Mouse (Mus musculus): Measurements from ENCODE around the gene Sclt1. TPM values are rescaled to one million over a fixed set of nuclear protein-coding genes. Genes with fewer than 3 reads are reported as not detected.

Sclt1 gene
- polyA plus RNA-seq, 1 experiment from 2014 or later, result 8.6 TPM

DNA sequence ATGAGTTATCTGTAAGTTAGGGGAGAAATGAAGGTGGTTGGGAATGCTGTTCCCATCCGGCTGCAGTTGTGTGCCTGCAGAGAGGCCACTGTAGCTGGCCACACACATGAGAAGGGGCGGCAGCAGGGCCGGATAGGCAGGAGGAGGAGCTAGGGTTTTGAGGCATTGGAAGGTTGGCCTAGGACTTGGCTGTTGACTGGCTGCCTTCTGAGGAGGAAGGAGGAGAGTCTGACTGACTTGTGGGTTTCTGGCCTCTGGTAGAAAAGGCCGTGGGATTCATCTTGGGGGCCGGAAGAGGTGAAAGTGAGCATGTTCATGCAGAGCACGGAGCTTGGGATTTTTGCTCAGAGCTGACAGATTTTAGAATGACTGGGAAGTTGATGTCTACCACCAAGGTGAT is 154.7 kb downstream of the Sclt1 start:
- H3K27ac ChIP-seq (replicated peaks), result no peak overlapping the region
- H3K9me3 ChIP-seq (ENCODE audit: control insufficient read depth, low read length), result no peaks in the 10 kb centered on the region
- no peak overlapping the region for H3K4me2 ChIP-seq (replicated peaks; ENCODE audit: low read depth)
- no peaks in the 10 kb centered on the region for H3K36me3 ChIP-seq (ENCODE audit: control insufficient read depth, insufficient read depth, low read length)
- TF ChIP-seq EP300 (optimal IDR thresholded peaks at IDR 0.05), result no peak
- no peak for TF ChIP-seq CTCF (IDR thresholded peaks at IDR 0.05; ENCODE audit: low read depth)
- WGBS, result 66% methylated on average over 6 of the region's 6 CpGs
- no peak overlapping the region for H3K9ac ChIP-seq (ENCODE audit: low read length)
- no peaks in the 10 kb centered on the region for H3K27me3 ChIP-seq (ENCODE audit: control insufficient read depth, insufficient read depth, low read length)
- DNase-seq (ENCODE audit: low spot score) (no peak), ATAC-seq (ENCODE audit: low FRiP score, low TSS enrichment) (peak; percentile 65; the same call in 1 of the 2 replicates)
- H3K4me3 ChIP-seq (ENCODE audit: low read depth, low read length), result no peak overlapping the region
- no peaks in the 10 kb centered on the region for H3K4me1 ChIP-seq (replicated peaks; ENCODE audit: control insufficient read depth, insufficient read depth)

DNA sequence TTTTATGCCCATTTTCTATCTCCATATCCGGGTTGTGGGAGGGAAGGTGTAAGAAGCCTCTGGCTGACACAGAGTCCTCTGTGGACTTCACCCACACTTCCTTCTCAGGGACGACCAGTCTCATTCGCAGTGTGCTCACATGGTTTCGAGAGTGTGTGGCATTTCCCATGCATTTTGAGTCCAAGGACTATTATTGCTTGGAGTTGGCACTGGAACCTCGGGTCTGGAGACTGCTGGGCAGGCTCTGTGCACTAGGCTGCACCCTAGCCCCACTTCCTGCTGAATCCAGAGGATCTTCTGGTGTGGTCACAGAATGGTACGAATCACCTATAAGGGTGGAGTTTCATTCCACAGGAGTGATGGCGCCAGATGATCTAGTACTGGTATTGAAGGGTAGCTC is 155.4 kb downstream of the Sclt1 start:
- peak overlapping the region; percentile 27; the same call in 1 of the 2 replicates for H3K9ac ChIP-seq (ENCODE audit: low read length)
- no peak for DNase-seq (ENCODE audit: low spot score)
- no peak for ATAC-seq (ENCODE audit: low FRiP score, low TSS enrichment)
- no peaks in the 10 kb centered on the region for H3K9me3 ChIP-seq (ENCODE audit: control insufficient read depth, low read length)
- H3K4me3 ChIP-seq (ENCODE audit: low read depth, low read length), result no peak overlapping the region
- no peaks in the 10 kb centered on the region for H3K36me3 ChIP-seq (ENCODE audit: control insufficient read depth, insufficient read depth, low read length)
- no peaks in the 10 kb centered on the region for H3K4me1 ChIP-seq (replicated peaks; ENCODE audit: control insufficient read depth, insufficient read depth)
- WGBS, result 71% methylated on average over 7 of the region's 7 CpGs
- no peaks in the 10 kb centered on the region for H3K27me3 ChIP-seq (ENCODE audit: control insufficient read depth, insufficient read depth, low read length)
- no peak overlapping the region for H3K4me2 ChIP-seq (replicated peaks; ENCODE audit: low read depth)
- H3K27ac ChIP-seq (replicated peaks), result 0 out of 2 replicates have a peak overlapping the region, but pooled peaks have one; percentile 63
- no peak for TF ChIP-seq CTCF (IDR thresholded peaks at IDR 0.05; ENCODE audit: low read depth)
- TF ChIP-seq EP300 (optimal IDR thresholded peaks at IDR 0.05), result no peak

DNA sequence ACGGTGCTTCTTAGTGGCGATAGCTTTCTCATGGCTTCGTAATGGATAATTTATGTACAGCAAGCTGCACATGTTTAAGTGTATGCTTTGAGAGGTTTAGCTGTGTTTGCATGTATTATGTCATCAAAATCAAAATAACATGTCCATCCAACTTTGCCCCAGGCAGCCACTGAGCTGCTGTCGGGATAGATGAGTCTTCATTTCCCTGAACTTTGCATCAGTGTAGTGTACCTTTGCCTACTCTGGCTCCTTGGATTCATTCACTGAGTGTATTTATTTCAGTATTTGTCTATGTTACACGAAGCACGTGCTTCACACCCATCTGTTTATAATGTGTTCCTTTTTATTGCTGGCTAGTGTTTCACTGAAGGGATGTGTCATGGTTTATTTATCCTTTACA is 156.0 kb downstream of the Sclt1 start:
- H3K9ac ChIP-seq (ENCODE audit: low read length), result no peak overlapping the region
- DNase-seq (ENCODE audit: low spot score) (no peak), ATAC-seq (ENCODE audit: low FRiP score, low TSS enrichment) (no peak)
- H3K4me1 ChIP-seq (replicated peaks; ENCODE audit: control insufficient read depth, insufficient read depth), result no peaks in the 10 kb centered on the region
- TF ChIP-seq EP300 (optimal IDR thresholded peaks at IDR 0.05) (no peak), CTCF (IDR thresholded peaks at IDR 0.05; ENCODE audit: low read depth) (no peak)
- no peak overlapping the region for H3K4me3 ChIP-seq (ENCODE audit: low read depth, low read length)
- no peaks in the 10 kb centered on the region for H3K9me3 ChIP-seq (ENCODE audit: control insufficient read depth, low read length)
- WGBS, result 62% methylated on average over 6 of the region's 6 CpGs
- no peaks in the 10 kb centered on the region for H3K27me3 ChIP-seq (ENCODE audit: control insufficient read depth, insufficient read depth, low read length)
- H3K27ac ChIP-seq (replicated peaks), result no peak overlapping the region
- no peak overlapping the region for H3K4me2 ChIP-seq (replicated peaks; ENCODE audit: low read depth)
- no peaks in the 10 kb centered on the region for H3K36me3 ChIP-seq (ENCODE audit: control insufficient read depth, insufficient read depth, low read length)

DNA sequence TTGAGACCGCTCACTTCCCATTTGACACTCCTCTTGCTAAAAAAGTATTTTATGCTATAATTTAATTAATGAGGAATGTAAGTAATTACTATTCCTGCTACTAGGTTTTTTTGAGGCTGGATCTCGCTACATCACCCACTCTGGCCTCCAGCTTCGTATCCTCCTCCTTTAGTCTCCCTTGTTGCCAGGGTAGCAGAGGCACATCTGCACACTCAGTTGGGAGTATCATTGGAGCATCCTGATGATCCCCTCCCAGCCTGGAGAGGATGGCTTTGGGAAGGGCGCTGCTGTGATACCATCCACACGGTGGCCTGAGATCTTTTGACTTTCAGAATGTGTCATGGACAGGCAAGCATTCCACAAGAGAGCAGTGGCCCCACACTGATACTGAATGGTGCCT is 156.8 kb downstream of the Sclt1 start:
- Histone ChIP-seq H3K27me3 (ENCODE audit: control insufficient read depth, insufficient read depth, low read length) (no peaks in the 10 kb centered on the region), H3K4me3 (ENCODE audit: low read depth, low read length) (no peak overlapping the region), H3K4me1 (replicated peaks; ENCODE audit: control insufficient read depth, insufficient read depth) (no peaks in the 10 kb centered on the region), H3K9me3 (ENCODE audit: control insufficient read depth, low read length) (no peaks in the 10 kb centered on the region), H3K9ac (ENCODE audit: low read length) (no peak overlapping the region), H3K27ac (replicated peaks) (no peak overlapping the region), H3K36me3 (ENCODE audit: control insufficient read depth, insufficient read depth, low read length) (no peaks in the 10 kb centered on the region), H3K4me2 (replicated peaks; ENCODE audit: low read depth) (no peak overlapping the region)
- WGBS, result 84% methylated on average over 5 of the region's 5 CpGs
- no peak for ATAC-seq (ENCODE audit: low FRiP score, low TSS enrichment)
- DNase-seq (ENCODE audit: low spot score), result no peak
- TF ChIP-seq EP300 (optimal IDR thresholded peaks at IDR 0.05) (no peak), CTCF (IDR thresholded peaks at IDR 0.05; ENCODE audit: low read depth) (no peak)

DNA sequence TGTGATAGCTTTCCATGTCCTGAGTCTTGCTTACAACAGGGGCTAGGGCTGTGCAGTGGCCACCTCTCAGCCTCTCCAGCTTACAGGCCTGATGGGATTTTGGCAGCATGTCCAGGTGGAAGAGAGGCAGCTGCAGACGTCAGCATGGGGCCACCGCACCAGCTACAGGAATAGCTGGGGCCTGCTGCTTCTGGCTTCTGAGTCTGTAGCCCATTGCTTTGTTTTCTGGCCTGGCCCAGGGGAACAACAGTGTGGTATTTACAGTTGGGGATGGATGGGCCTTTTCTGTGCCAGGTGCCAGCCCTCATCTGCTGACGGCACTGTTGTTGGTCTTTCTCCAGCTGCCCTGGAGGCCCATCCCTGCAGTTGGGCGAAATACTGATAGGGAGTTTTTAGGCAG is 158.7 kb downstream of the Sclt1 start:
- no peaks in the 10 kb centered on the region for H3K9me3 ChIP-seq (ENCODE audit: control insufficient read depth, low read length)
- no peak overlapping the region for H3K4me3 ChIP-seq (ENCODE audit: low read depth, low read length)
- no peak for ATAC-seq (ENCODE audit: low FRiP score, low TSS enrichment)
- WGBS, result 61% methylated on average over 4 of the region's 4 CpGs
- TF ChIP-seq EP300 (optimal IDR thresholded peaks at IDR 0.05), result no peak
- no peak for TF ChIP-seq CTCF (IDR thresholded peaks at IDR 0.05; ENCODE audit: low read depth)
- no peak overlapping the region for H3K27ac ChIP-seq (replicated peaks)
- no peaks in the 10 kb centered on the region for H3K36me3 ChIP-seq (ENCODE audit: control insufficient read depth, insufficient read depth, low read length)
- H3K27me3 ChIP-seq (ENCODE audit: control insufficient read depth, insufficient read depth, low read length), result no peaks in the 10 kb centered on the region
- no peak for DNase-seq (ENCODE audit: low spot score)
- H3K4me1 ChIP-seq (replicated peaks; ENCODE audit: control insufficient read depth, insufficient read depth), result no peaks in the 10 kb centered on the region
- H3K4me2 ChIP-seq (replicated peaks; ENCODE audit: low read depth), result no peak overlapping the region
- H3K9ac ChIP-seq (ENCODE audit: low read length), result no peak overlapping the region

DNA sequence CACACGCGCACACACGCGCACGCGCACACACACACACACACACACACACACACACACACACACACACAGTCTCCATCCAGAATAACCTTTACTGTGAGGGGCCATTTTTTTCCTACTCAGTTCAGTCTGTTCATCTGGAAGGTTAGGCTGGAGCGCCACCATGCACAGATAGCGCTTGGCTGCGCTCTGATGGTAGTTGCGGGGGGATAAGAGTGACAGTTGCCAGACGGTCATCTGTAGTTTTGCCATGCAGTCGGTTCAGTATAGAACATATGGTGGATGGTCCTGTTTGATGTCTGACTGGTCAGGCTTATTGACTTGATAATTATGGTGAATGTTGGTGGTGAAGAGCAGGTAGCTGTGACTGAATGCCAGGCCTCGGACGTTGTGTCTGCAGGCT is 159.2 kb downstream of the Sclt1 start:
- Histone ChIP-seq H3K27ac (replicated peaks) (no peak overlapping the region), H3K27me3 (ENCODE audit: control insufficient read depth, insufficient read depth, low read length) (no peaks in the 10 kb centered on the region), H3K4me2 (replicated peaks; ENCODE audit: low read depth) (no peak overlapping the region), H3K4me3 (ENCODE audit: low read depth, low read length) (no peak overlapping the region), H3K9ac (ENCODE audit: low read length) (no peak overlapping the region), H3K9me3 (ENCODE audit: control insufficient read depth, low read length) (no peaks in the 10 kb centered on the region), H3K36me3 (ENCODE audit: control insufficient read depth, insufficient read depth, low read length) (no peaks in the 10 kb centered on the region), H3K4me1 (replicated peaks; ENCODE audit: control insufficient read depth, insufficient read depth) (no peaks in the 10 kb centered on the region)
- 91% methylated on average over 14 of the region's 14 CpGs for WGBS
- TF ChIP-seq CTCF (IDR thresholded peaks at IDR 0.05; ENCODE audit: low read depth) (no peak), EP300 (optimal IDR thresholded peaks at IDR 0.05) (no peak)
- no peak for DNase-seq (ENCODE audit: low spot score)
- ATAC-seq (ENCODE audit: low FRiP score, low TSS enrichment), result no peak

Data from stomach, postnatal 0 days (tissue).